Mouse (Mus musculus) liver, postnatal 0 days (tissue): ENCODE results near the gene Srxn1.

Experiments used
- CTCF ChIP-seq: sonication (generic); IDR thresholded peaks from 2 replicates; pipeline ENCODE4 v1.5.1; 2016; ENCODE audit warnings: antibody characterized with exemption, low read depth
- EP300 ChIP-seq: IDR thresholded peaks from 2 replicates; pipeline ENCODE4 v1.6.1; 2016; ENCODE audit warnings: antibody characterized with exemption, low read depth, mild to moderate bottlenecking

GRCm38 (mm10) chr2:152096922-152097321 lies 8.4 kb upstream of the Srxn1 start:
- TF ChIP-seq CTCF (no peak), EP300 (no peak)
